Mouse (Mus musculus): ENCODE measurements around the gene Arpc3.
A peak's percentile ranks its signal among the peaks of the same experiment; 100 is the strongest.

Gene Arpc3

GRCm38 (mm10) chr5:122391786-122392180 lies at the start of gene Arpc3:
TSS of gene Arpc3 (plus strand) at chr5:122391878.
- peak; percentile 75 for DNase-seq (ENCODE audit: low spot score)

GRCm38 (mm10) chr5:122342874-122343273 lies 48.8 kb upstream of the Arpc3 start:
- DNase-seq (ENCODE audit: low spot score) = no peak

DNA sequence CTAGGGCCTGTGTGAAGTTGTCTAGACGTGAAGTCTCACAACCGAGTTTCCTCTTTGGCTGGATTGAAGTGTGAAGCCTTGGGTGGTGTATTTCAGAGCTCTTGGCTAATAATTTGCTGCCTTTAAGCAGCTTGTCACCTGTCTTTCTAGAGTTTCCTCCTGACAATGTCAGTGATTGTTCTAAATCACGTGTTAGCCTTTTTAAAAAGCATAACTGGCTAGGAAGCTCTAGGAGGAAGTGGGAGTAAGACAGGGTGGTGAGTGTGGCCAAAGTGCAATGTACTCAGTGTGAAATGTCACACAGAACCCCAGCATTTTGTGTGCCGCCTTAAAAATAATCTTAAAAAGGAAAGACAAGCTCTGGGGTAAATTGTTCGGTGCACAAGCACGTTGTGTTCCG lies 47.9 kb upstream of the Arpc3 start:
- DNase-seq (ENCODE audit: low spot score) = no peak

GRCm38 (mm10) chr5:122344260-122344659 lies 47.4 kb upstream of the Arpc3 start:
- DNase-seq (ENCODE audit: low spot score) = peak; percentile 39

DNA sequence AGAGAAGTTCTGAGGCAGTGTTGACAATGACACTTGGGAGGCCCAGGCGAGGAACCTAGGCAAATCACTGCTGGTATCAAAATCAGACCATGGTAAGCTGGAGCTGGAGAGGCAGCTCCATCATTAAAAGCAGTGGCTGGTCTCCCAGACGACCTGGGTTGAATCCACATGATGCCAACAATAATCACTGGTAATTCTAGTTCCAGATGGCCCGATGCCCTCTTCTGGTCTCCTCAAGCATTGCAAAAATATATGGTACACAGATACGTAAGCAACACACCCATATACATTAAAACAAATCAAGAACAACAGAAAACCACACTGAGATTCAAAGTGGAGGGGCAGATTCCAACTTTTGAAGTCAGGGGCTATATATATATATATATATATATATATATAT lies 45.9 kb upstream of the Arpc3 start:
- no peak for DNase-seq (ENCODE audit: low spot score)

DNA sequence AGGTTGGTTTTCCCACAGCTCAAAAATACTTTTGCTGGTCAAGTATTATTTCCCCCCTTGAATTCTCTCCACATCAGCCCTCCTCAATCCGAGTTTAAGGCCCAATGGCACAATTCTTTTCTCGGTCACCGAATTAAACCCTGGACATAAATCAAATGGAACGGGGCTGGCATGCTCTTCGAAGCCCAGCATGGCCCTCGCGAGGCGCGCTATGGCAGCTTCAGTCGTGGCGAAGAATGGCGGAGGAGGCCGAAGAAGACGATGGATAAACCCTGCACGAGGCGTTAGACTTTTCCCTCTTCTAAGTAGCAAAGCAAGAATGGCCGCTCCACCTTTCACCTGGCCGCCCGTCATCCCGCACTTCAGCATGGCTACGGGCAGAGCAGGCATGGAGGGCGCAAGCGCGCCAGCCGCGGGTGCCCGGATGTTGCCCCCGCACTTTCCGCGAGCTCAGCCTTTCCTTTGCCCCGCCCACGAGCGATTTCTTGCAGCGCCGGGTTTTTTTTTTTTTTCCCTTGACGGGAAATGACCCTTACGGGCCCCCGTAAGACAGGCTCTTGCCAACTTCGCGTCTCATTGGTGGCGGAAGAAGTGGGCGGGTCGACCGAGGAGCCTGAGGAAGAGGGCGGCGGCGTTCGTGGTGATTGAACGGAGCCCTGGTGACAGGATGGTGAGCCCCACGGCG lies 37.7 kb upstream of the Arpc3 start, which contains the start of the genes Rad9b and Vps29:
Rad9b (minus strand) TSS at position 427 of the 685 bp plus-strand sequence.
Vps29 (plus strand) TSS at position 563 of the 685 bp plus-strand sequence.
- peak; percentile 95 for DNase-seq (ENCODE audit: low spot score)

DNA sequence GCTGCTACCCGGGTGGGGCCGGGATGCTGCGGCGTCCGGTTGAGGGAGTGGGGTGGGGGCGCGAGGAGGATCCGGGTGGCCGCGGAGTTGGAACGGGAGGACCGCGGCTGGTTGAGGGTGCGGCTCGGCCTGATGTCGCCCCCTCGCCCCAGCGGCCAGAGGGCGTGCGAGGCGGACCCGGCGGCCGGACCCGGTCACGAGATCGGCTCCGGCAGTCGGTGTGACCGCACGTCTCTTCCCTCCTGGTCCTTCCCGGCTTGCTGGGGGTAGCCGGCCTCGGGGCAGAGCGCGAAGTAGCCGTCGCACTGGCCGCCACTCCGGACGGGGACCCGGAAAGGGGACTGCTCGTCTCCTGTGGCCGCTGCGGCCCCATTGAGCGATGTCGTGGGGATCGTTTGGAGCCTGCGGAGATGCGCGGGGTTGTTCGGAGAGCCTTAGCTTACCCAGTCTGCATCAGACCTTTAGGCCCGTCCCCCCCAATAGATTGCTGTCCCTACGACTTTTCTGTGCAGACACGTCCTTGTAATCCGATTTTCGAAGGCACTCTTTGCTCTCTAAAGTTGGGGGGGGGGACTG lies 37.1 kb upstream of the Arpc3 start:
- no peak for DNase-seq (ENCODE audit: low spot score)

DNA sequence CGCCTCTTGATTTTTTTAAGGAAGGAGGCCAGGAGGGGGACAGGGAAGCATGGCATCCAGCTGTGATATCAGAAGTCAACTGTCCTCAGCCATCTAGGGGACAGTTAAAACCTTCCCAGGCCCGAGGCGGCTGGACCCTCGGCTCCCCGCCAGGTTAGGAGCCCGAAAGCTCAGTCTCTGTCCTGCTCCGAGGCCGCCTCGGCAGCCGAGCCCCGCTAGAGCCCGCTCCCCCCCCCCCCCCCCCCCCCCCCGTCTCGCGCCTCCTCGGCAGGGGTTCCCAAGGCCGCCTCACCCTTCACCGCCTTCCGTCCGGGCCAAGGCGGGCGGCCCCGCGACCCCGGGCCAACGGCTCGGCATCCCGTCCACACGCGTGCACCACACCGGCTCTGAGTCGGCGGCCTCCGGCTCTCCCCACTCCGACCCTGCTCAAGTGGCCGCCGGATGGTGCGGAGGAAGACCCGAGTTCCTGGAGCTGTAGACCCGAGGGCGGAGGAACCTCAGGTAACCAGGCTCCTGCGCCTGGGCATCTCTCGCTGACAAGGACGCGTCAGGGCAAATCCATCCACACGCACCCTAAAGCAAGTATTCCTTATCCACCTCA lies 20.0 kb upstream of the Arpc3 start, which contains the start of gene Gpn3:
Gpn3 (plus strand) TSS at position 286 of the 601 bp plus-strand sequence.
- DNase-seq (ENCODE audit: low spot score) = peak; percentile 18

GRCm38 (mm10) chr5:122372192-122372769 lies 19.4 kb upstream of the Arpc3 start, which contains the start of gene Fam216a:
TSS of gene Fam216a (minus strand) at chr5:122372364.
- DNase-seq (ENCODE audit: low spot score) = peak; percentile 98

- no peak for DNase-seq (ENCODE audit: low spot score)
These were observed 18.8 kb upstream of the Arpc3 start for GRCm38 (mm10) chr5:122372878-122373277.

DNA sequence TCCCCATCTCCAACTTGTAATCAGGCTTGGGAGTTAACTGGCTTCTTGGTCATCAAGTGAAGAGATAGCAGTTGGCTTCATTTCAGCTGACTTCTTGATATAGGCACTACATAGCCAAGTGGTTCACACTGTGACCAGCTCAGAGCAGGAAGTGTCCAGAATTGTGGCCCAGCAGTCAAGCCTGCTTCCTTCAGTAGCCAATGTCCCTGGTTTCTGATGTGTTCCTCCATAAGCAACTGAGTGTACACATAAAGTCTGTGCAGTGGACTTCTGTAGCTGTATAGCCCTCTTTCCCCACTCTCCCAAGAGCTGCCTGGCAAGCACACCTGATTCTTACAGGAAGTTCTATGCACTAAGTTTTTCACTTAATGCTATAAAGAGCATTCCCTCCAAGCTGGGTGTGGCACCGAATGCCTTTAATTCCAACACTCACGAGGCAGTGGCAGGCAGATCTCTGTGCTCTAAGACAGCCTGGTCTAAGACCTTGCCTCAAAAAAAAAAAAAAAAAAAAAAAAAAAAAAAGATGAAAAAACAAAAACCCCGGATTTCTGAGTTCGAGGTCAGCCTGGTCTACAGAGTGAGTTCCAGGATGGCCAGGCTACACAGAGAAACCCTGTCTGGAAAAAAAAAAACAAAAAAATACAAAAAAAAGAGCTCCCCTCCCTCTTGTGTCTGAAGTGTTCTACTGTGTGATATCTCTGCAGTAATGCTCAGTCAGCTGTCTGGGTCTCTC lies 14.4 kb upstream of the Arpc3 start:
- DNase-seq (ENCODE audit: low spot score) = no peak

GRCm38 (mm10) chr5:122378171-122378570 lies 13.5 kb upstream of the Arpc3 start:
- no peak for DNase-seq (ENCODE audit: low spot score)

DNA sequence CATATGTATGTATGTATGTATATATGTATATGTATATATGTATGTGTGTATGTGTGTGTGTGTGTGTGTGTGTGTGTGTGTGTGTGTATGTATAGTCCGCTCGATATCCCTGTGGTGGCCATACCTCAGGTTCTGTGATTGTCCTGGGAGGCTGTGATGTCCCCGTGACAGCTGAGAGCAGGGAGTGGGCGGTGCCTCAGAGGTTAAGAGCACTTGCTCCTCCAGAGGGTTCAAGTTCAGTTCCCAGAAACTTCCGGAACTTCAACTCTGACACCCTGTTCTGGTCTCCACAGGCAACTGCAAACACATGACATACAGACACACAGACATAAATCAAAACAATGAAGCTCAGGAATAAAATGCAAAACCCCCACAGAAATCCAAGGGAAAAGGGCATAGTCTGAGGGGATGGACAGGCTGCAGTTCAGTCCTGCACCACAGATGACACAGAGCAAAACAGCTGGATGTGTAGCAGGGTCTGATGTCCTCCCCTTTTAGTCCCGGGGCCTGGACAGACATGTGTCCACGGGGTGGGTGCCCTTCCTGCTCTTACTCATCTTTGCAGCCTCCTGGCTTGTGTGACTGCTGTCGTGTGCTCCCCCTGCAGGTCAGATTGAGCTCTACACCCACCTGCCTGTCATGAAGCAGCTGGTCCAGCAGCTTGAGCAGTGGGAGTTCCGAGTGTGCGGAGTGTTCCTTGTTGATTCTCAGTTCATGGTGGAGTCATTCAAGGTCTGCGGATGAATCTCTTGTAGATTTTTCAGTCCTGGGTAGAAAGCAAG lies 12.1 kb upstream of the Arpc3 start:
- no peak for DNase-seq (ENCODE audit: low spot score)

DNA sequence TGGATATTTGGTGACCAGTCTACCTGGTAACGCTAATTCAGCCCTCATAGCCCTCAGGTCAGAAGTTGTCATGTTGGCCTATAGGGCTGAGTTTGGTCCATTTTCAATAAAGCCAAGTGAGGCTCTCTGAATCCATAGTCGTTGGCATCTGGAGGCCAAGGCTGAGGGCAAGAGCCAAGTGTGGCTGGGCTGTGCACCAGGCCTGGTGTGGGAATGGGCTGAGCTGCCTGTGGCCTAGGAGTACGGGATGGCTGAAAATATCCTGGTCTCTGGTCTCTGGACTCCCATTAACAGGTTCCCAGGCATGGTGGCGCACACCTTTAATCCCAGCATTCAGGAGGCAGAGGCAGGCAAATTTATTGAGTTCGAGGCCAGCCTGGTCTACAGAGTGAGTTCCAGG lies 1.7 kb upstream of the Arpc3 start:
- DNase-seq (ENCODE audit: low spot score) = no peak

DNA sequence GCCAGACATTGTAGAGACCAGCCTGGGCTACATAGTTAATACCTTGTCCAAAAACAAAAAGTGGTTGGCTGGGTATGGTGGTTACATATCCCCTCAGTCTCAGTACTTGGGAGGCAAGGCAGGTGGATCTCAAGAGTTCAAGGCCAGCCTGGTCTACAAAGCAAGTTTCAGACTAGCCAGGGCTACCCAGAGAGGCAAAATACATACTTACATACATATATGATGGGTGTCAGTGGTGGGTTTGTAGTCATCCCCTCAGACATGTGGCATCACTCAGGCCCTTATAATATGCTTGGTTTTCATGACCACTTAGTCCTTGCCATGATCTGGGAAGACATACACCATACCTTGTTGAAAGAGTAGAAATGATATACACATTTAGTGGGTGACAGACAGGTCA lies 1.0 kb upstream of the Arpc3 start:
- DNase-seq (ENCODE audit: low spot score) = no peak

- no peak for DNase-seq (ENCODE audit: low spot score)
These were observed 396 bp upstream of the Arpc3 start for GRCm38 (mm10) chr5:122391178-122391785.

GRCm38 (mm10) chr5:122392227-122393004 lies 738 bp downstream of the Arpc3 start:
- no peak for DNase-seq (ENCODE audit: low spot score)

- DNase-seq (ENCODE audit: low spot score) = no peak
These were observed 2.2 kb downstream of the Arpc3 start for GRCm38 (mm10) chr5:122393887-122394286.

DNA sequence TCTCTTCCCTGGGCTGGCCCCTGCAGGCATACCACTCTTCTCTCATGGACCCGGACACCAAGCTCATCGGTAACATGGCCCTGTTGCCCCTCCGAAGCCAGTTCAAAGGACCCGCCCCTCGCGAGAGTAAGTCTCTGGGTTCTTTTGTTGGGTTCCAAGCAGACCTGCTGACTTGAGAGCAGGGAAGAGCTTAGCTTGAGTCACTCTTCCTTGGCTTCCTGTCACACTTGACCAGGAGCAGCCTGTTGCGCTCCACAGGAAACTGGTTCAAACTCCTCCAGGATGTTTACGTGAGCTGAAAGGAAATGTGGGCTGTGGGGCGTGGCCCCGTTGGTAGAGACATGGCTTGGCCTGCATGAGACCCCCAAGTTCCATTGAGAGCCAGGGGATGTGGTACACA lies 5.1 kb downstream of the Arpc3 start:
- no peak for DNase-seq (ENCODE audit: low spot score)

DNA sequence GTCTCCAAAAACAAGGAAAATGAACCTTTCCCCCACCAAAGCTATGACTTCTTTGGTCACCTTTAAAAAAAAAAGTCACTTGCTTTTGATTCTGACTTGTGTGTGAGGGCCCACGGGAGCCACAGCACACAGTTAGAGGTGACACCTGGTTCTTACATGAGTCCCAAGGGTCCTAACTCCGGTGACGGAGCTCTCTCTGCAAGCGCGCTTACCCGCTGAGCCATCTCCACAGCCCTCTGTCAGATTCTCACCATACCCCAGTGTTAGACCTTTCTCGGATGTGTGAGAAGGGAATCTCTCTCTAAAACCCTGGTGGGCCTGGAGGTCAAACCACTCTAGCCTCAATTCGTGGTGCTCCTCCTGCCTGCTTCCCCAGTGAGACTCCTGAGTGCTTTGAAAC lies 5.8 kb downstream of the Arpc3 start:
- DNase-seq (ENCODE audit: low spot score) = no peak
